Mouse (Mus musculus) kidney, postnatal 0 days (tissue): ENCODE results near the gene Casc4. TPM values are rescaled to one million over a fixed set of nuclear protein-coding genes. Genes with fewer than 3 reads are reported as not detected.

Experiments
- ATAC-seq: fragments of 200-750 bp; cut with Nextera tagmentation; replicated peaks from 2 replicates; pipeline ENCODE4 v1.8.0; 2017; ENCODE audit warnings: low read depth, moderate number of reproducible peaks, moderate TSS enrichment, moderate library complexity; ENCODE audit not compliant: low FRiP score
- DNase-seq: peaks from one replicate; pipeline ENCODE4 v3.0.0-alpha.2; 2016; ENCODE audit warnings: low spot score
- H3K27ac ChIP-seq: fragments of 300-500 bp; sonication (generic); 2 replicates; pipeline ENCODE4 v1.5.1; 2014; ENCODE audit warnings: mild to moderate bottlenecking
- H3K27me3 ChIP-seq: fragments of 300-500 bp; sonication (generic); 2 replicates; pipeline ENCODE4 v1.6.1; 2014; ENCODE audit warnings: low read length, mixed read lengths; ENCODE audit not compliant: insufficient read depth
- H3K36me3 ChIP-seq: fragments of 300-500 bp; sonication (generic); 2 replicates; pipeline ENCODE4 v1.6.1; 2014; ENCODE audit warnings: low read length, mixed read lengths; ENCODE audit not compliant: insufficient read depth
- H3K4me1 ChIP-seq: fragments of 300-500 bp; sonication (generic); replicated peaks from 2 replicates; pipeline ENCODE4 v1.6.1; 2014; ENCODE audit warnings: antibody characterized with exemption, low read length, mixed read lengths; ENCODE audit not compliant: insufficient read depth
- H3K4me2 ChIP-seq: fragments of 300-500 bp; sonication (generic); 2 replicates; pipeline ENCODE4 v1.6.1; 2014; ENCODE audit warnings: mild to moderate bottlenecking, low read length, moderate library complexity, mixed read lengths
- H3K4me3 ChIP-seq: fragments of 300-500 bp; sonication (generic); replicated peaks from 2 replicates; pipeline ENCODE4 v1.5.1; 2014; ENCODE audit warnings: low read depth, low read length
- H3K9ac ChIP-seq: fragments of 300-500 bp; sonication (generic); 2 replicates; pipeline ENCODE4 v1.6.1; 2014; ENCODE audit warnings: low read depth, low read length
- H3K9me3 ChIP-seq: fragments of 300-500 bp; sonication (generic); replicated peaks from 2 replicates; pipeline ENCODE4 v1.6.1; 2016; ENCODE audit warnings: low read length, inconsistent platforms, mixed read lengths
- CTCF ChIP-seq: IDR thresholded peaks from 2 replicates; pipeline ENCODE4 v1.5.1; 2016; ENCODE audit warnings: antibody characterized with exemption, low read depth, mild to moderate bottlenecking, moderate library complexity
- WGBS: fragments of 180-500 bp; shearing (Covaris S2); extraction: QIAGEN DNeasy Blood & Tissue Kit; methylation state at CpG from one replicate; pipeline ENCODE4 v1.1.7; 2014; 5-methylcytosine and 5-hydroxymethylcytosine counted together
- polyA plus RNA-seq: library from polyadenylated mRNA; unstranded; fragments of >200 nt; fragmentation: Nextera tagmentation; extraction: Ambion mirVana; gene quantifications from 2 replicates; pipeline ENCODE4 v1.2.1, GENCODE M21; 2015

Gene Casc4
- polyA plus RNA-seq, 1 experiment from 2014 or later, result 23.2 TPM

GRCm38 (mm10) chr2:121954971-121955656, 88.3 kb downstream of the Casc4 start:
- DNase-seq (peak; percentile 7), ATAC-seq (no peak)
- 0 out of 2 replicates have a peak, but pooled peaks cover 7% of the 10 kb centered on the region for H3K4me1 ChIP-seq
- no peaks in the 10 kb centered on the region for H3K27me3 ChIP-seq
- no peak for TF ChIP-seq CTCF
- no peaks in the 10 kb centered on the region for H3K9me3 ChIP-seq
- 9% methylated on average over 10 of the region's 10 CpGs for WGBS
- peak overlapping the region; percentile 98 for H3K27ac ChIP-seq
- no peaks in the 10 kb centered on the region for H3K36me3 ChIP-seq
- peak overlapping the region; percentile 92 for H3K9ac ChIP-seq
- peak overlapping the region; percentile 88 for H3K4me3 ChIP-seq
- H3K4me2 ChIP-seq, result peak overlapping the region; percentile 54

GRCm38 (mm10) chr2:121955765-121956223, 89.0 kb downstream of the Casc4 start, which contains the start of the genes Ctdspl2 and Mageb3:
Ctdspl2 (plus strand) TSS chr2:121956001.
Mageb3 (minus strand) TSS chr2:121956092.
- H3K4me3 ChIP-seq, result peak within 1 kb of the TSS; percentile 88
- 2% methylated on average over 42 of the region's 48 CpGs for WGBS
- peak; percentile 99 for DNase-seq
- peak within 1 kb of the TSS; percentile 98 for H3K27ac ChIP-seq
- H3K4me1 ChIP-seq, result 0 out of 2 replicates have a peak, but pooled peaks cover 7% of the 10 kb centered on the region
- H3K9me3 ChIP-seq, result no peaks in the 10 kb centered on the region
- H3K4me2 ChIP-seq, result peak within 1 kb of the TSS; percentile 54
- 0 out of 2 replicates have a peak, but pooled peaks cover 3% of the 10 kb centered on the region for H3K36me3 ChIP-seq
- peak; percentile 27 for TF ChIP-seq CTCF
- H3K9ac ChIP-seq, result peak within 1 kb of the TSS; percentile 92
- H3K27me3 ChIP-seq, result no peaks in the 10 kb centered on the region
- ATAC-seq, result peak; percentile 97

GRCm38 (mm10) chr2:121956224-121957018, 89.7 kb downstream of the Casc4 start:
- no peaks in the 10 kb centered on the region for H3K9me3 ChIP-seq
- peak overlapping the region; percentile 54 for H3K4me2 ChIP-seq
- DNase-seq (peak; percentile 96), ATAC-seq (peak; percentile 93)
- TF ChIP-seq CTCF, result no peak
- peak overlapping the region; percentile 98 for H3K27ac ChIP-seq
- 0 out of 2 replicates have a peak, but pooled peaks cover 5% of the 10 kb centered on the region for H3K36me3 ChIP-seq
- no peaks in the 10 kb centered on the region for H3K27me3 ChIP-seq
- H3K4me1 ChIP-seq, result 0 out of 2 replicates have a peak, but pooled peaks cover 7% of the 10 kb centered on the region
- under 1% methylated on average over 47 of the region's 47 CpGs for WGBS
- peak overlapping the region; percentile 92 for H3K9ac ChIP-seq
- peak overlapping the region; percentile 88 for H3K4me3 ChIP-seq

- H3K9me3 ChIP-seq, result no peaks in the 10 kb centered on the region
- H3K27me3 ChIP-seq, result no peaks in the 10 kb centered on the region
- DNase-seq (peak; percentile 25), ATAC-seq (no peak)
- no peak for TF ChIP-seq CTCF
- H3K27ac ChIP-seq, result peak overlapping the region; percentile 98
- 0 out of 2 replicates have a peak, but pooled peaks cover 7% of the 10 kb centered on the region for H3K4me1 ChIP-seq
- 3% methylated on average over 8 of the region's 8 CpGs for WGBS
- H3K4me3 ChIP-seq, result peak overlapping the region; percentile 88
- H3K9ac ChIP-seq, result peak overlapping the region; percentile 92
- H3K36me3 ChIP-seq, result 0 out of 2 replicates have a peak, but pooled peaks cover 5% of the 10 kb centered on the region
- peak overlapping the region; percentile 54 for H3K4me2 ChIP-seq
These were observed 90.5 kb downstream of the Casc4 start for GRCm38 (mm10) chr2:121957216-121957792.

Other genes with a start within 250 kb of the Casc4 start
- 0.37 and 0.42 TPM in 2 replicates for gene Frmd5, start 59.9 kb upstream of the Casc4 start, polyA plus RNA-seq
- gene Ctdspl2, start 89.0 kb downstream of the Casc4 start, polyA plus RNA-seq, result 38.9 and 40.8 TPM in 2 replicates
- 0.17 TPM in 2 replicates for gene Mageb3, start 89.1 kb downstream of the Casc4 start, polyA plus RNA-seq
- 11.1 and 11.8 TPM in 2 replicates for gene Eif3j1, start 161.6 kb downstream of the Casc4 start, polyA plus RNA-seq